27 mouse cellular contexts compared by ENCODE assay signal in the genomic region with DNA sequence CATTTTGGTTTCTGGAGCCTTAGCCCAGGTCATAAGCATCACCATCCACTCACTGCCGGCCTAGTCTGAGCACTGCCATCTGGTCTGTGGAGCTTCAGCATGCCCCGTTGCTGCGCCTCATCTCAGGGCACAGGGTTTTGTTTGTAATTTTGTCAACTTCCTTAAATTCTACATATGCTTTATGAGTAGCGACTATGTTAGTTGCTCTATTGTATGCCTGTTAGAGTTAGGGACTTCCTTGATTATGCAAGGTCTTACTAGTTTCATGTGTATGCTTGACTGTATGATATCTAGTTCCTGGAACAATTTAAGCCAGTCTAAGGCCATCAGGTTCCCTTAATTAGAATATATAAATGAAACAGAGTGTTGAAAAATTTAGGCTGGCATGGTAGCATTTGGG. TPM values are rescaled to one million over a fixed set of nuclear protein-coding genes. Genes with fewer than 3 reads are reported as not detected.
DNase-seq lines count a peak whose midpoint lies in the region; ATAC-seq and TF ChIP-seq lines count a peak whose summit lies in the region.
"Had no signal": no experiment of that assay in that cellular context is flagged by ENCODE, and none has a peak within 500 bp of the region (broad histone marks: within the 10 kb centered on the region; RNA-seq: fewer than 3 reads in every experiment).

No protein-coding gene starts in this region.

- TF ChIP-seq POLR2A in bone marrow macrophage, adult 2 months (IDR thresholded peaks at IDR 0.05; ENCODE audit: borderline replicate concordance, low read depth, low read length): no peak

- peak; percentile 80 for ATAC-seq in granulocyte monocyte progenitor cell, adult 5-6 weeks (replicated peaks; ENCODE audit: poor library complexity, severe bottlenecking)
- peak; percentile 60 for ATAC-seq in megakaryocyte progenitor cell, adult 5-6 weeks (replicated peaks; ENCODE audit: poor library complexity)
- ATAC-seq: activated CD4-positive, CD25-positive, alpha-beta regulatory T cell, adult 4 months; CD4-positive, CD25-positive, alpha-beta regulatory T cell, adult 4 months; forebrain, embryonic 14.5 days; forebrain, embryonic 16.5 days; Patski had no signal

- no peak overlapping the region for H3K4me3 ChIP-seq in bone marrow macrophage, adult 2 months (ENCODE audit: insufficient read depth, low read length)
- H3K4me3 ChIP-seq: embryonic facial prominence, embryonic 13.5 days; embryonic facial prominence, embryonic 15.5 days; erythroblast, embryonic 14.5 days; forebrain, embryonic 10.5 days; forebrain, embryonic 12.5 days had no signal

- DNase-seq in 416B (ENCODE audit: low read depth): peak; percentile 11
- no peak for DNase-seq in gastrocnemius, adult 18-20 months (ENCODE audit: low spot score)
- no peak for DNase-seq in layer of hippocampus, adult 9-10 months (ENCODE audit: low spot score)
- DNase-seq in thymus, postnatal 36 days: no peak
- no peak for DNase-seq in right cerebral cortex, postnatal 25 days
- DNase-seq: adrenal gland, adult 8-10 months; adrenal gland, postnatal 14 days; B cell, adult 2 months; cerebellum, adult 11-12 months; cerebellum, adult 2 months; cerebellum, adult 9-10 months; cerebellum, postnatal 10 days; cerebellum, postnatal 25 days; embryo, embryonic 11 days had no signal

- peaks cover 31% of the 10 kb centered on the region for H3K4me1 ChIP-seq in bone marrow macrophage, adult 2 months (ENCODE audit: control insufficient read depth, insufficient read depth, low read length)

- H3K27ac ChIP-seq in bone marrow macrophage, adult 2 months (ENCODE audit: insufficient read depth, low read depth, low read length): peak overlapping the region; percentile 33
- H3K27ac ChIP-seq: embryonic facial prominence, embryonic 13.5 days; embryonic facial prominence, embryonic 15.5 days; forebrain, embryonic 10.5 days; forebrain, embryonic 12.5 days had no signal

- TF ChIP-seq CTCF in bone marrow macrophage, adult 2 months (IDR thresholded peaks at IDR 0.05; ENCODE audit: low read depth, low read length): no peak

RNA-seq across cellular contexts. Expression of a gene that starts 6.3 kb away (rescaled TPM):
- polyA plus RNA-seq in bone marrow macrophage, adult 2 months (2012; ENCODE audit: insufficient read depth, insufficient read length, missing spikeins): 93.2 and 93.3 TPM in 2 replicates
- total RNA-seq in granulocyte monocyte progenitor cell, adult 5-6 weeks (2014; fragmentation: Nextera tagmentation): 78.5 and 86.0 TPM in 2 replicates
- total RNA-seq in granulocyte monocyte progenitor cell, adult 5-6 weeks (2017): 48.9 and 57.0 TPM in 2 replicates
- 100 and 109 TPM in 2 replicates for total RNA-seq in megakaryocyte progenitor cell, adult 5-6 weeks (2015)
- 41.2 and 49.0 TPM in 2 replicates for total RNA-seq in megakaryocyte progenitor cell, adult 5-6 weeks (2017)
- total RNA-seq in gastrocnemius, adult 18-20 months (2021): 10 to 100 TPM; 52.4 to 57.1 TPM

RNA-seq across cellular contexts. Expression of a gene that starts 33.2 kb away (rescaled TPM):
- 18.5 and 21.3 TPM in 2 replicates for polyA plus RNA-seq in bone marrow macrophage, adult 2 months (2012; ENCODE audit: insufficient read depth, insufficient read length, missing spikeins)
- total RNA-seq in granulocyte monocyte progenitor cell, adult 5-6 weeks (2014; fragmentation: Nextera tagmentation): 52.4 and 54.4 TPM in 2 replicates
- total RNA-seq in granulocyte monocyte progenitor cell, adult 5-6 weeks (2017): 59.8 and 68.8 TPM in 2 replicates
- 56.3 and 61.9 TPM in 2 replicates for total RNA-seq in megakaryocyte progenitor cell, adult 5-6 weeks (2015)
- 57.5 and 63.4 TPM in 2 replicates for total RNA-seq in megakaryocyte progenitor cell, adult 5-6 weeks (2017)
- total RNA-seq in gastrocnemius, adult 18-20 months (2021): 10 to 100 TPM; 57.6 to 59.3 TPM
